Mouse (Mus musculus): ENCODE results near the gene Slk.

- no peak for TF ChIP-seq CTCF (conservative IDR thresholded peaks at IDR 0.05 in 1 of 2, IDR thresholded peaks at IDR 0.05 in 1 of 2; ENCODE audit: low read depth in 2 of 2, low read length in 2 of 2)
- no peak for TF ChIP-seq KAT2A (IDR thresholded peaks at IDR 0.05; ENCODE audit: insufficient replicate concordance, low read length)
- no peak for TF ChIP-seq ELF1 (IDR thresholded peaks at IDR 0.05; ENCODE audit: low read depth, low read length)
- TF ChIP-seq ZC3H11A (IDR thresholded peaks at IDR 0.05; ENCODE audit: low read depth, low read length) = no peak
- no peak for TF ChIP-seq ETS1 (conservative IDR thresholded peaks at IDR 0.05; ENCODE audit: low read depth, low read length)
- TF ChIP-seq HCFC1 (IDR thresholded peaks at IDR 0.05; ENCODE audit: low read depth, low read length) = no peak
- TF ChIP-seq POLR2A (IDR thresholded peaks at IDR 0.05; ENCODE audit: low read depth, low read length) = no peak
- no peak for TF ChIP-seq CHD2 (IDR thresholded peaks at IDR 0.05; ENCODE audit: low read length)
- TF ChIP-seq CHD1 (IDR thresholded peaks at IDR 0.05; ENCODE audit: low read depth, low read length) = no peak
Measured at GRCm38 (mm10) chr19:47629068-47629467, 49.6 kb downstream of the Slk start.

Measured in CH12.LX (cell line).